Mouse (Mus musculus) E14TG2a.4 (cell line): ENCODE measurements around the gene Gstz1.

Source experiments
- CTCF ChIP-seq: conservative IDR thresholded peaks from 2 replicates; pipeline ENCODE4 v1.5.1; 2014; ENCODE audit warnings: low read length
- POU5F1 ChIP-seq: IDR thresholded peaks from 2 replicates; pipeline ENCODE4 v1.6.1; 2014; ENCODE audit warnings: low read length, borderline replicate concordance

DNA sequence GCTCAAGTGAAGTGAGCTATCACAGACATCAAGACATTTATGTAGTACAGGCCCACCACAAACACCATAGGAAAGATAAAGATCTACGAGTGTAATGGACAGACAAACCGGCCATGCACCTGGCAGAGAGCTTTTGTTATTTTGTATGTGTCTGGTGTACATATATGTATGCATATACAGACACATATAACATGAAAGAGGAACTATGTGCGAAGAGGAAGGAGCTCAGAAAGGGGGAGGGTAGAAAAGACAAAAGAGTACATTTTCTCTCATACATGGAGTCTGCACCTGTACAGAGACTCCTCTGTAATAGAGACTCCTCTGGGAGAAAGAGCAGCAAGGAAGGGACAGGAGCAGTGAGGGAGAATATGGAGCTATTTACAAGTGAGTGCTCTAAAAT, 46.0 kb downstream of the Gstz1 start:
- TF ChIP-seq CTCF: no peak
- TF ChIP-seq POU5F1: no peak
